Mouse (Mus musculus) embryonic facial prominence, embryonic 15.5 days (tissue): ENCODE measurements around the gene Amt. TPM values are rescaled to one million over a fixed set of nuclear protein-coding genes. Genes with fewer than 3 reads are reported as not detected.
A peak's percentile ranks its signal among the peaks of the same experiment; 100 is the strongest.
"Not testable (repeated sequence)": the region's sequence is repeated elsewhere in the genome, so short reads cannot be mapped to it uniquely, and the experiment has no call there.

ENCODE experiments used
- ATAC-seq: fragments of 200-750 bp; cut with Nextera tagmentation; 2 replicates; pipeline ENCODE4 v1.8.0; 2017; ENCODE audit warnings: low read depth, moderate TSS enrichment; ENCODE audit not compliant: insufficient number of reproducible peaks, low FRiP score, low TSS enrichment
- H3K27ac ChIP-seq: fragments of 300-500 bp; sonication (generic); replicated peaks from 2 replicates; pipeline ENCODE4 v1.5.1; 2015; ENCODE audit warnings: mild to moderate bottlenecking, inconsistent platforms
- H3K27me3 ChIP-seq: fragments of 300-500 bp; sonication (generic); 2 replicates; pipeline ENCODE4 v1.6.1; 2015; ENCODE audit warnings: inconsistent platforms
- H3K36me3 ChIP-seq: fragments of 300-500 bp; sonication (generic); 2 replicates; pipeline ENCODE4 v1.6.1; 2015; ENCODE audit warnings: mild to moderate bottlenecking, inconsistent platforms
- H3K4me1 ChIP-seq: fragments of 300-500 bp; sonication (generic); 2 replicates; pipeline ENCODE4 v1.6.1; 2015; ENCODE audit warnings: inconsistent platforms
- H3K4me2 ChIP-seq: fragments of 300-500 bp; sonication (generic); replicated peaks from 2 replicates; pipeline ENCODE4 v1.6.1; 2015; ENCODE audit warnings: mild to moderate bottlenecking, inconsistent platforms
- H3K4me3 ChIP-seq: fragments of 300-500 bp; sonication (generic); replicated peaks from 2 replicates; pipeline ENCODE4 v1.5.1; 2015; ENCODE audit warnings: mild to moderate bottlenecking, inconsistent platforms
- H3K9ac ChIP-seq: fragments of 300-500 bp; sonication (generic); 2 replicates; pipeline ENCODE4 v1.6.1; 2015; ENCODE audit warnings: inconsistent platforms
- H3K9me3 ChIP-seq: fragments of 300-500 bp; sonication (generic); replicated peaks from 2 replicates; pipeline ENCODE4 v1.6.1; 2016; ENCODE audit warnings: inconsistent platforms
- WGBS: fragments of 180-500 bp; shearing (Covaris S2); methylation state at CpG from one replicate; pipeline ENCODE4 v1.1.7; 2015; 5-methylcytosine and 5-hydroxymethylcytosine counted together
- polyA plus RNA-seq: library from polyadenylated mRNA; unstranded; fragments of >200 nt; fragmentation: Nextera tagmentation; extraction: Ambion mirVana; gene quantifications from 2 replicates; pipeline ENCODE4 v1.2.1, GENCODE M21; 2015

Amt gene
- polyA plus RNA-seq, 1 experiment from 2014 or later: 11.2 TPM

GRCm38 (mm10) chr9:108308141-108308540, 11.5 kb downstream of the Amt start:
- Histone ChIP-seq H3K27ac (no peak overlapping the region), H3K4me1 (peaks cover 40% of the 10 kb centered on the region), H3K9ac (peak overlapping the region; percentile 6; the same call in 1 of the 2 replicates), H3K4me3 (peak overlapping the region; percentile 96), H3K4me2 (peak overlapping the region; percentile 72), H3K9me3 (no peaks in the 10 kb centered on the region), H3K27me3 (no peaks in the 10 kb centered on the region), H3K36me3 (peaks cover 7% of the 10 kb centered on the region)
- no peak for ATAC-seq
- 46% methylated on average over 2 of the region's 2 CpGs for WGBS

DNA sequence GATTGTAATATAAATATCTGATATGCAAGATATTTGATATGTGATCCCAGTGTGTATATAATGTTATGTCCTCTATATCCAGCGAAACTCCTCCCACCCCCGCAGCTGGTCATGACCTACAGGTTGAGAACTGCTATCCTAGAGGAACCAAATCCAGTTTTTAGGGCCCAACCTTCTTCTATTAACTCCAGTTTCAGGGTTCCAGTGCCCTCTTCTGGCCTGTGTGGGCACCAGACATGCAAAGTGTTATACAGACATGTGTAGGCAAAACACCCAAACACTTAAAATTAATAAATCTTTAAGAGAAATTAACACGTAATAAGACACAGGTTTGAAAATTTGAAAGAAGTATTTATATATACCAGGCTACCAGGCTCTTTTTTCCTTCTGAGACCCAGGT, 20.9 kb downstream of the Amt start:
- peaks cover 15% of the 10 kb centered on the region for H3K36me3 ChIP-seq
- no peak overlapping the region for H3K27ac ChIP-seq
- no peaks in the 10 kb centered on the region for H3K27me3 ChIP-seq
- WGBS: 94% methylated on average over 3 of the region's 3 CpGs
- H3K4me2 ChIP-seq: no peak overlapping the region
- H3K9me3 ChIP-seq: no peaks in the 10 kb centered on the region
- ATAC-seq: no peak
- no peaks in the 10 kb centered on the region for H3K4me1 ChIP-seq
- no peak overlapping the region for H3K4me3 ChIP-seq
- H3K9ac ChIP-seq: no peak overlapping the region

DNA sequence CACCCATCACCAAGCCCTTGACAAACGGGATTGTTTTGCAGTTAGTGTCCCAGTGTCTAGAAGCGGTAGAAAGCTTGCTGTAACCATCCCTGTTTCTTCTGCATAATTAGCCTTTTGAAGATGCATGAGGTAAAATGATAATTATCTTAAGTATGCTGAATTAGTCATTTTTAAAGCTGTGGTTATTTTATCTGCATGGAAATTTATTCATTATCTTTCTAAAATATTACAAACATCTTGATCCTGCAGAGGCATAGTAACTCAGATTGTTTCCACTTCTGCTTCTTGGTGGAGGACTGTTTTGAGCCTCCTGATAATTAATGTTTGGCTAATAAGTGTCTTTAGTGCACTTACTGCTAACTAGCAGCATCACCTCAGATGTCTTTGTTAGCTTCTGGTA, 21.8 kb downstream of the Amt start:
- H3K36me3 ChIP-seq: peaks cover 15% of the 10 kb centered on the region
- no peak overlapping the region for H3K9ac ChIP-seq
- H3K27me3 ChIP-seq: no peaks in the 10 kb centered on the region
- H3K27ac ChIP-seq: no peak overlapping the region
- WGBS: 68% methylated on average over 2 of the region's 2 CpGs
- H3K9me3 ChIP-seq: no peaks in the 10 kb centered on the region
- no peak overlapping the region for H3K4me2 ChIP-seq
- H3K4me1 ChIP-seq: no peaks in the 10 kb centered on the region
- no peak overlapping the region for H3K4me3 ChIP-seq
- no peak for ATAC-seq

DNA sequence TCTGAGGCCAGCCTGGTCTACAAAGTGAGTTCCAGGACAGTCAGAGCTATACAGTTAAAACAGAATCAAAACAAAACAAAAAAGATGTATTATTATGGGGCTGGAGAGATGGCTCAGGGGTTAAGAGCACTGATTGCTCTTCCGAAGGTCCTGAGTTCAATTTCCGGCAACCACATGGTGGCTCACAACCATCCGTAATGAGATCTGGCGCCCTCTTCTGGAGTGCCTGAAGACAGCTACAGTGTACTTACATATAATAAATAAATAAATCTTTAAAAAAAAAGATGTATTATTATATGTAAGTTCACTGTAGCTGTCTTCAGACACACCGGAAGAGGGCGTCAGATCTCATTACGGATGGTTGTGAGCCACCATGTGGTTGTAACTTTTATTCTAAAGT, 25.4 kb downstream of the Amt start:
- not testable (repeated sequence) for ATAC-seq, H3K27me3 ChIP-seq, H3K4me2 ChIP-seq, H3K9me3 ChIP-seq, H3K36me3 ChIP-seq, H3K27ac ChIP-seq, H3K4me3 ChIP-seq, H3K4me1 ChIP-seq, H3K9ac ChIP-seq
- WGBS: 81% methylated on average over 7 of the region's 7 CpGs

- Histone ChIP-seq H3K9me3 (no peaks in the 10 kb centered on the region), H3K4me3 (no peak overlapping the region), H3K9ac (no peak overlapping the region), H3K27ac (no peak overlapping the region), H3K4me1 (no peaks in the 10 kb centered on the region), H3K27me3 (no peaks in the 10 kb centered on the region), H3K36me3 (peaks cover 29% of the 10 kb centered on the region), H3K4me2 (no peak overlapping the region)
- ATAC-seq: no peak
- 92% methylated on average over 1 of the region's 1 CpGs for WGBS
Observed at GRCm38 (mm10) chr9:108324784-108325183, 28.1 kb downstream of the Amt start.

DNA sequence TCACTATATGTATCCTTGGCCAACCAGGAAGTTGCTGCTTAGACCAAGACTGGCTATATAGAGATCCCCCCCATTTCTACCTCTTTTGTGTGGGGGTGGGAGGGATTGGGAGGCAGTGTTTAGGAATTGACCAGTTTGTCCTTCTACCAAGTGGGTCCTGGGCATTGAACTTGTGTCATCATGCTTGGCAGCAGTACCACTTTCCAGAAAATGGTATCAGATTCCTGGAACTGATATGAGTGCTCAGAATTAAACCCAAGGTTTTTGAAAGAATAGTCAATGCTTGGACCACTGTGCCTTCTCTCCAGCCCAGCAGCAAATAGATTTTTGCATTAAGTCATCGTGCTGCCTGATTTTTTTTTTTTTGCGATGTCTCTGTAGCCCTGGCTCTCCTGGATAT, 29.2 kb downstream of the Amt start:
- Histone ChIP-seq H3K4me3 (no peak overlapping the region), H3K9ac (no peak overlapping the region), H3K27me3 (no peaks in the 10 kb centered on the region), H3K27ac (no peak overlapping the region), H3K36me3 (peaks cover 34% of the 10 kb centered on the region), H3K9me3 (no peaks in the 10 kb centered on the region), H3K4me1 (no peaks in the 10 kb centered on the region), H3K4me2 (no peak overlapping the region)
- no peak for ATAC-seq
- 93% methylated on average over 2 of the region's 2 CpGs for WGBS

DNA sequence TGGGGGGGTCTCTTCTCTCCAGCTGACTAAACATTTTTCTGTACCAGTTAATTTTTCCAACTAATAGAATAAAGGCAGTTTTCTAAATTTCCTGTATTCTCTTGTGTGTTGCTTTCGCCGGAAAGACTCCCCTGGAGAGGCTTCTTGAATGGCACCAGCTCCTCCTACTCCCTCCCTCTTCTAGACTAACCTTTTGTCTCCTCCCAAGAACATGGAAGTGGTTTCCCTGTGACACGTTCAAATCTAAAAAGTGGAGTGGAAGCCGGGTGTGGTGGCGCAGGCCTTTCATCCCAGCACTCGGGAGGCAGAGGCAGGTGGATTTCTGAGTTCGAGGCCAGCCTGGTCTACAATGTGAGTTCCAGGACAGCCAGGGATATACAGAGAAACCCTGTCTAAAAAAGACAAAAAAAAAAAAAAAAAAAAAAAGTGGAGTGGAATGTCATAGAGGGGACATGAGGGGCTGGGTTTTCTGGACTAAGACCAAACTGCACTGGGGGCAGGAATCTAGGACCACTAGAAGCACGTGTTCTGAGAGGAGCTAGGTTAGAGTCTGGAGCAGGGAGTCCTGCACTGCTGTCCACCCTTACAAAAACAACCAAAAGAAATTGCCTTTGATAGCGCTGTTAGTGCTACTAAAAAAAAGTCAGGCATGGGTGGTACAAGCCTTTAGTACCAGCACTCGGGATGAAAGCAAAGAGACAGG, 41.3 kb downstream of the Amt start:
- H3K4me1 ChIP-seq: peaks cover 36% of the 10 kb centered on the region
- peak overlapping the region; percentile 98 for H3K27ac ChIP-seq
- WGBS: 61% methylated on average over 10 of the region's 10 CpGs
- H3K36me3 ChIP-seq: peaks cover 36% of the 10 kb centered on the region
- no peaks in the 10 kb centered on the region for H3K27me3 ChIP-seq
- H3K4me3 ChIP-seq: peak overlapping the region; percentile 71; the same call in 1 of the 2 replicates
- ATAC-seq: no peak
- no peak overlapping the region for H3K9ac ChIP-seq
- no peaks in the 10 kb centered on the region for H3K9me3 ChIP-seq
- H3K4me2 ChIP-seq: peak overlapping the region; percentile 77

DNA sequence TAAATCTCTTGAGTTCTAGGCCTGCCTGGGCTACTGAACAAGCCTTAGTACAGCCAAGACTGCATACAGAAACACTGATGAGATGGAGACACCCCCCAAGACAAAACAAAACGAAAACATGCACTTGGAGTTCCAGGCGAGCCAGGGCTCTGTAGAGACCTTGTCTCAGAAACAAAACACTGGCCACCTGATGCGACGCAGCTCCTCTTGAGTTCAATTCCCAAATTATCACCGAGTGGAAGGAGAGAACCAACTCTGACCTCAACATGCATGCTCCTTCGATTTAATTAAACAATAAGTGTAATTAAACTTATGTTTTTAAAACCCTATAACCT, 41.9 kb downstream of the Amt start:
- H3K4me3 ChIP-seq: peak overlapping the region; percentile 71
- peaks cover 36% of the 10 kb centered on the region for H3K4me1 ChIP-seq
- H3K27ac ChIP-seq: peak overlapping the region; percentile 98
- 17% methylated on average over 6 of the region's 6 CpGs for WGBS
- no peaks in the 10 kb centered on the region for H3K9me3 ChIP-seq
- peak overlapping the region; percentile 77 for H3K4me2 ChIP-seq
- H3K36me3 ChIP-seq: peaks cover 31% of the 10 kb centered on the region
- H3K9ac ChIP-seq: 0 out of 2 replicates have a peak overlapping the region, but pooled peaks have one; percentile 80
- ATAC-seq: no peak
- no peaks in the 10 kb centered on the region for H3K27me3 ChIP-seq

GRCm38 (mm10) chr9:108338886-108339781, 42.5 kb downstream of the Amt start, which contains the start of gene Gpx1:
Gpx1 (plus strand) TSS chr9:108338903.
- peaks cover 25% of the 10 kb centered on the region for H3K36me3 ChIP-seq
- no peaks in the 10 kb centered on the region for H3K27me3 ChIP-seq
- H3K9ac ChIP-seq: peak within 1 kb of the TSS; percentile 80
- peaks cover 36% of the 10 kb centered on the region for H3K4me1 ChIP-seq
- peak within 1 kb of the TSS; percentile 71 for H3K4me3 ChIP-seq
- WGBS: under 1% methylated on average over 49 of the region's 49 CpGs
- H3K9me3 ChIP-seq: no peaks in the 10 kb centered on the region
- peak within 1 kb of the TSS; percentile 77 for H3K4me2 ChIP-seq
- ATAC-seq: peak; percentile 94
- H3K27ac ChIP-seq: peak within 1 kb of the TSS; percentile 98

- Histone ChIP-seq H3K9me3 (no peaks in the 10 kb centered on the region), H3K9ac (peak overlapping the region; percentile 80), H3K36me3 (peaks cover 17% of the 10 kb centered on the region), H3K27me3 (no peaks in the 10 kb centered on the region), H3K4me3 (peak overlapping the region; percentile 71), H3K4me1 (peaks cover 36% of the 10 kb centered on the region), H3K4me2 (peak overlapping the region; percentile 77), H3K27ac (peak overlapping the region; percentile 98)
- WGBS: 9% methylated on average over 20 of the region's 20 CpGs
- ATAC-seq: no peak
Observed at GRCm38 (mm10) chr9:108339886-108340257, 43.2 kb downstream of the Amt start.

DNA sequence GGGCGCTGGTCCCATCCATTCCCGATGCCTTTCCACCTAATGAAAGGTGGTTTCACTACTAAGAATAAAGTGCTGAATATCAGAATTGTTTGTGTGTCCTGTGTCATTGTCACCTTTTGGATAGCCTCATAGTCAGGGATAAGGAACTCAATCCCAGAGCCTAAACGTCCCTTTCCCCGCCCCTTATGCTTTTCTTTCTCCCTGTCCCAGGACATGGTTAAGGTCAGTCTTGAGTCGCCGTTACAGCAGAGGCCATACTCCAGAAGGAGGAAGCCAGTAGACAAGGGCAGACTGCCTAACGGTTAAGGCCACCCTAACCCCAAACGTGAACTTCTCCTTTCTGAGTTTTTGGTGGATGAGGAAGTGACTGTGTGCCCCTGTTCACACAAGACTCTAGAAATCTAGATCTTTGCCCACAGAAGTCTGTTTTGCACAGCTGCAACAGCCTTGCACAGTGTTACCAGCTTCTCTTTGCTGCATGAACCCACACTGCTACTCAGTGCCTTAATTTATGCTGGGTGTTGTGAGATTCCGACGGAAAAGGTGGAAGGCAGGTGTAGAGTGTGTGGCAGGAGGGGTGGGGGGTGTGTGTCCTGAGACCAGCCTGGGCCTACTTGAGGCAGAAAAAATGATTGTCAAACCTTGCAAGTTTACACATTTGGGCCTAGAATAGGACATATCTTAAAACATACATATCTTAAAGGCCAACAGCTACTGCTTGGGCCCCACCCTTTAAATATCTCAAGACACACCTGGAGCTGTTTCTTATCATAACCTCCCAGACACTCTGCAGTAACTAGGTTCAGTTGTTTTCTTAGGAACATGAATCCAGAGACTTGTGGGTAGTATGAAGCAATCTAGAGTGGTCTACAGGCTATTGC, 43.8 kb downstream of the Amt start:
- peak overlapping the region; percentile 98 for H3K27ac ChIP-seq
- 53% methylated on average over 10 of the region's 10 CpGs for WGBS
- no peaks in the 10 kb centered on the region for H3K27me3 ChIP-seq
- H3K36me3 ChIP-seq: peaks cover 11% of the 10 kb centered on the region
- ATAC-seq: no peak
- H3K9ac ChIP-seq: peak overlapping the region; percentile 80
- peak overlapping the region; percentile 71 for H3K4me3 ChIP-seq
- H3K4me2 ChIP-seq: peak overlapping the region; percentile 77
- peaks cover 36% of the 10 kb centered on the region for H3K4me1 ChIP-seq
- no peaks in the 10 kb centered on the region for H3K9me3 ChIP-seq
